Mouse (Mus musculus): ENCODE results near the gene Treh. TPM values are rescaled to one million over a fixed set of nuclear protein-coding genes. Genes with fewer than 3 reads are reported as not detected.

The Treh gene
- polyA plus RNA-seq, 1 experiment from 2014 or later, result not detected

- ATAC-seq (ENCODE audit: low read depth), result no peak
- H3K9me3 ChIP-seq, result no peaks in the 10 kb centered on the region
- no peaks in the 10 kb centered on the region for H3K36me3 ChIP-seq
- H3K4me3 ChIP-seq, result no peak overlapping the region
- no peak overlapping the region; the same call in 1 of the 2 replicates for H3K9ac ChIP-seq
- no peak overlapping the region for H3K27ac ChIP-seq (replicated peaks)
- peak overlapping the region; percentile 99; the same call in 1 of the 2 replicates for H3K4me2 ChIP-seq
- WGBS, result 79% methylated on average over 5 of the region's 5 CpGs
- H3K4me1 ChIP-seq (replicated peaks), result peaks cover 41% of the 10 kb centered on the region
- H3K27me3 ChIP-seq, result 0 out of 2 replicates have a peak, but pooled peaks cover 12% of the 10 kb centered on the region
Observed at GRCm38 (mm10) chr9:44732130-44732549, 59.1 kb downstream of the Treh start.

DNA sequence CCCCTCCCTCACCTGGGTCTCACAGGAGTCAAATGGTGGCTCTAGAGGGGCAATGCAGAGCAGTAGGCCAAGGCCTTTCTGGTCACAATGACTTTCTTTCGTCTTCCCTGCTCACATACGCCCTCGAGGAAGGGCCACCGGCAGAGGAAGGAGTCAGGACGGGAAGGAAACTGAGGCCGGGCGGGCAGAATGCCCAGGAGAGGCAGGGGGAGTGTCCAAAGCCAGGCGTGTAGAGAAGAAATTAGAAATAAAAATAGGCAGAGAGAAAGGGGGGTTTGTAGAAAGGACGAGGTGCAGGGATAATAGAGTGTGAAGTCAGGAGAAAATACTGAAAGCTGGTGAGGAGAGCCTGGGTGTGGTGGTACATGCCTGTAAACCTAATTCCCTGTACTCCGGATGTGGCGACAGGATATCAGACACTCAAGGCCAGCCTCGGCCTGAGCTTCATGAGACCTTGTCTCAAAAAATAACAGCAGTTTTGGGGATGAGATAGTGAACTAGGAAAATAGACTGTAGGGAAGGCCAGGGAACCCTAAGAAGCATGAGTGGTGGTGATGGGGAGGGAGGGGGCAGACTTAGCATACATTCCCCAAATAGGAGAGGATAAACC lies 60.0 kb downstream of the Treh start:
- Histone ChIP-seq H3K36me3 (no peaks in the 10 kb centered on the region), H3K4me1 (replicated peaks) (peaks cover 34% of the 10 kb centered on the region), H3K4me3 (peak overlapping the region; percentile 61), H3K27me3 (0 out of 2 replicates have a peak, but pooled peaks cover 12% of the 10 kb centered on the region), H3K9ac (peak overlapping the region; percentile 80), H3K9me3 (no peaks in the 10 kb centered on the region), H3K27ac (replicated peaks) (peak overlapping the region; percentile 68), H3K4me2 (peak overlapping the region; percentile 99)
- no peak for ATAC-seq (ENCODE audit: low read depth)
- 48% methylated on average over 12 of the region's 12 CpGs for WGBS

- Histone ChIP-seq H3K9ac (peak overlapping the region; percentile 80), H3K36me3 (no peaks in the 10 kb centered on the region), H3K4me2 (peak overlapping the region; percentile 99), H3K4me3 (peak overlapping the region; percentile 61), H3K4me1 (replicated peaks) (peaks cover 34% of the 10 kb centered on the region), H3K9me3 (no peaks in the 10 kb centered on the region), H3K27me3 (0 out of 2 replicates have a peak, but pooled peaks cover 12% of the 10 kb centered on the region), H3K27ac (replicated peaks) (peak overlapping the region; percentile 68)
- under 1% methylated on average over 79 of the region's 79 CpGs for WGBS
- peak; percentile 52 for ATAC-seq (ENCODE audit: low read depth)
Observed at GRCm38 (mm10) chr9:44733671-44734523, 60.9 kb downstream of the Treh start.

DNA sequence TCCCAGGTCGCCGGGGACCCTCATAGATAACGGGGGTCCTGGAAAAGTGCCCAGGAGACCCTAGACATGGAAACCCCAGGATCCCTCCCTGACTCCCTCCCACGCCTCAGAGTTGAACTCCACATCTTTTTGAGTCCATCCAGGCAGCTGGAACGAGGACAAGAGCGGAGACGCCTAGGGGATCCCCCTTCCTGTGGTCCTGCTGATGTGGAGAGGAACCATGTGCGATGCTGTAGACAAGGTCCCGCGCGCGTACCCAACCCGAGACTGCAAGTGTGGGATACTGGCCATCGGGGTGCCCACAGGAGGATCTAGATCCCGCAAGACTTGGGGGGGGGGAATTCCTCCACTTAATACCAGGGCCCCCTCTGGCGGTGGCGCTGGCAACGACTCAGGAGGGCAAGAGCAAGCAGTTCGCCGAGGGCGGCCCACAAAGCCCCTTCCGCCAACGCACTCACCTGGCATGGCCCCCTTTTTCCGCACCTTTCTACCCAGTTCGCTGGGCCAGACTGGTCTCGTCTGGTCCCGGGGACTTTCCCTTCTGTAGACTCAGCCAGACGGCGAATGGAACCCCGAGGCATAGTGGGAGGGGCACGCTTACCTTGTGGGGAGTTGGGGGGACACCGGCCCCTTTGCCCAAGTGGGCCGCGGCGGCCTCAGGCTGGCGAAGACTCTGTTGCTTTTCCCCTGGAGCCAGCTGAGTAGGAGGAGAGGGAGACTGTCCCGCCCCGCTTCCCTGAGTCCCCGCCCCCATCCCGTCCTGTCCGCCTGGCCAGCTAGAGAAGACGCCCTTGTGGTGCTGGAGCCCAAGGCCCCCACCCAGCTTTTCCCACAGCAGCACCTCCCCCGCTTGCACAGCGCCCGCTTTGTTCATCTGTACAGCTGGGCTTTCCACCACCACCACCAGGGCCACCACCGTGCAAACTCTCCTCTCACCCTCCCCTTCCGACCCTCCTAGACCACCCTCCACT lies 61.8 kb downstream of the Treh start, which contains the start of gene Phldb1:
Gene Phldb1, minus strand, starts transcription at position 675 of the 971 bp plus-strand sequence.
- under 1% methylated on average over 46 of the region's 47 CpGs for WGBS
- Histone ChIP-seq H3K9me3 (no peaks in the 10 kb centered on the region), H3K36me3 (no peaks in the 10 kb centered on the region), H3K9ac (peak within 1 kb of the TSS; percentile 80), H3K27ac (replicated peaks) (peak within 1 kb of the TSS; percentile 68), H3K27me3 (0 out of 2 replicates have a peak, but pooled peaks cover 12% of the 10 kb centered on the region), H3K4me3 (peak within 1 kb of the TSS; percentile 61), H3K4me1 (replicated peaks) (peaks cover 34% of the 10 kb centered on the region), H3K4me2 (peak within 1 kb of the TSS; percentile 99)
- ATAC-seq (ENCODE audit: low read depth), result peak; percentile 67

DNA sequence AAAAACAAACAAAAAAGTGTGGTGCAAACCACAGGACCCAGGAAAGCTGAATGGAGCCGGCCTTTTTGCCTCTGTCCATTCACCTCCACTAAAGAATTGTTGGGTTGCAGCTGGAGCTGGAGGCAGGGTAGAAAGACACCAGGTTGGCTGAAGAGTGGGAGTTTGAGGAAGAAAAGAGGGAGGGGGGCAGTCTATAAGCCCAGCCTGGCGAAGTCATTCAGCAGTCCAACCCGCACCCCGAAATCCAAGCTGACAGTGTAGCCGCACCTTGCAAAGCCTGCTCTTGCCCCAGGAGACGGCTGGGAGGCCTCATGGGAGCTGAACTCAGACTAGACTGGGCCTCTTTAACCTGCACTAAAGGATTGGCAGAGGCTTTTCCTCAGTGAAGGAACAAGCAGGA lies 62.9 kb downstream of the Treh start:
- no peak overlapping the region for H3K27ac ChIP-seq (replicated peaks)
- no peak for ATAC-seq (ENCODE audit: low read depth)
- WGBS, result 85% methylated on average over 6 of the region's 6 CpGs

More for the DNA sequence above, 62.9 kb downstream of the Treh start:
- Histone ChIP-seq H3K27me3 (0 out of 2 replicates have a peak, but pooled peaks cover 12% of the 10 kb centered on the region), H3K4me3 (no peak overlapping the region), H3K4me1 (replicated peaks) (peaks cover 34% of the 10 kb centered on the region), H3K4me2 (no peak overlapping the region), H3K9ac (no peak overlapping the region), H3K9me3 (no peaks in the 10 kb centered on the region), H3K36me3 (0 out of 2 replicates have a peak, but pooled peaks cover 1% of the 10 kb centered on the region)

Other genes starting within 250 kb of the Treh start
- gene Foxr1, start 232.1 kb upstream of the Treh start, polyA plus RNA-seq (2015; fragmentation: Nextera tagmentation; extraction: Ambion mirVana), result not detected in 2 replicates
- gene Upk2, start 218.3 kb upstream of the Treh start, polyA plus RNA-seq (2015; fragmentation: Nextera tagmentation; extraction: Ambion mirVana), result not detected in 2 replicates
- gene Bcl9l, start 190.4 kb upstream of the Treh start, polyA plus RNA-seq (2015; fragmentation: Nextera tagmentation; extraction: Ambion mirVana), result 9.4 and 9.6 TPM in 2 replicates
- not detected in 2 replicates for gene Cxcr5, start 111.4 kb upstream of the Treh start, polyA plus RNA-seq (2015; fragmentation: Nextera tagmentation; extraction: Ambion mirVana)
- 15.7 and 17.9 TPM in 2 replicates for gene Ddx6, start 68.3 kb upstream of the Treh start, polyA plus RNA-seq (2015; fragmentation: Nextera tagmentation; extraction: Ambion mirVana)
- gene Phldb1, start 62.0 kb downstream of the Treh start, polyA plus RNA-seq (2015; fragmentation: Nextera tagmentation; extraction: Ambion mirVana), result 42.5 and 43.7 TPM in 2 replicates
- 147 and 168 TPM in 2 replicates for gene Arcn1, start 94.6 kb downstream of the Treh start, polyA plus RNA-seq (2015; fragmentation: Nextera tagmentation; extraction: Ambion mirVana)
- gene Ift46, start 94.7 kb downstream of the Treh start, polyA plus RNA-seq (2015; fragmentation: Nextera tagmentation; extraction: Ambion mirVana), result 172 and 174 TPM in 2 replicates
- 13.8 and 14.1 TPM in 2 replicates for gene Tmem25, start 126.1 kb downstream of the Treh start, polyA plus RNA-seq (2015; fragmentation: Nextera tagmentation; extraction: Ambion mirVana)
- gene Ttc36, start 129.8 kb downstream of the Treh start, polyA plus RNA-seq (2015; fragmentation: Nextera tagmentation; extraction: Ambion mirVana), result not detected in 2 replicates
- gene Kmt2a, start 208.1 kb downstream of the Treh start, polyA plus RNA-seq (2015; fragmentation: Nextera tagmentation; extraction: Ambion mirVana), result 20.9 and 25.0 TPM in 2 replicates
- gene Atp5l, start 247.5 kb downstream of the Treh start, polyA plus RNA-seq (2015; fragmentation: Nextera tagmentation; extraction: Ambion mirVana), result 725 and 838 TPM in 2 replicates

Data from neural tube, embryonic 13.5 days (tissue).